Mouse (Mus musculus): ENCODE measurements around the gene Fli1. TPM values are rescaled to one million over a fixed set of nuclear protein-coding genes. Genes with fewer than 3 reads are reported as not detected.

Gene Fli1
- total and polyA plus RNA-seq, 2 experiments from 2014 or later = 6.8 to 7.0 TPM

DNA sequence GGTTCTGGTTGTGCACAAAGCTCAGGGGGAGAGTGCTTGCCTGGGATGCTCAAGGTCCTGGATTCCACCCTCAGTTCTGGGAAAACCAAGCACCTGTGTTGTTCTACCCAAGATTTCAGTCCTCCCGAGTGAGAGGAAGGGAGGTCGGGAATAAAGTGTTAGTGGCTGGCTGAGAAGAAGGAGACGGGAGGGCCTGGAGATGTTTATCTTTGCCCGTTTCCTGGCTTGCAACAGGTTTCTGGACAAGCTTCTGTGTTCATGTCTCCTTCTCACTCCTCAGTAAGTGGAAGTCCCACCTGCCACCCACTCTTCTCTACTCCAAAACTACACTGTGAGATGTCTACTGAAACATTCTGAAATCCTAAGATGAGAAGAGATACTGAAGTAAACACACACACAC is 39.2 kb downstream of the Fli1 start:
- Histone ChIP-seq H3K9ac (no peak overlapping the region), H3K4me3 (ENCODE audit: low read depth, low read length) (no peak overlapping the region), H3K36me3 (ENCODE audit: insufficient read depth) (no peaks in the 10 kb centered on the region), H3K4me1 (ENCODE audit: insufficient read depth) (no peaks in the 10 kb centered on the region), H3K9me3 (ENCODE audit: low read length) (no peaks in the 10 kb centered on the region), H3K4me2 (ENCODE audit: low read depth) (no peak overlapping the region), H3K27ac (ENCODE audit: low read depth, low read length) (no peak overlapping the region), H3K27me3 (ENCODE audit: insufficient read depth, low read length) (no peaks in the 10 kb centered on the region)
- TF ChIP-seq CTCF (IDR thresholded peaks at IDR 0.05; ENCODE audit: low read depth) = no peak
- WGBS = 79% methylated on average over 4 of the region's 4 CpGs
- no peak for ATAC-seq
- DNase-seq = no peak

GRCm38 (mm10) chr9:32502256-32503010 is 40.2 kb downstream of the Fli1 start:
- WGBS = 88% methylated on average over 11 of the region's 11 CpGs
- H3K4me3 ChIP-seq (ENCODE audit: low read depth, low read length) = no peak overlapping the region
- no peak overlapping the region for H3K27ac ChIP-seq (ENCODE audit: low read depth, low read length)

DNA sequence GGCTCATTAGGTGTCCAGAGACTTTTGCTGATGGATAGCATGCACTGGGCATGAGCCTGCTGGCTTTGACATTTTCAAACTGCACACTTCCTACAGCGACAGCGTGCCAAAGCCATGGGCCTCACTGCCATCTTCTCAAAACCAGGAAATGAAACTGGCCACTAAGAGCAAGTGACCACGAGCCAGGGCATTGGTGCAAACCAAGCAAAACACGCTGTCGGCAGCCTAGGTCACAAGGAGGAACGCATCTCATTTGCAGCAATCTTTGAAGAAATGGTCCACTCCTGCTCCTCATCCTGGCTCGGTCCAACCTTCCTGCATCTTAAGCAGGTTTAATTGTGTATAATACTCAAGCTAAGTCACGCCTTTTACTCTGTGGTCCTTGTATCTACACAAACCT is 41.8 kb downstream of the Fli1 start:
- no peak overlapping the region for H3K9ac ChIP-seq
- ATAC-seq (no peak), DNase-seq (no peak)
- WGBS = 92% methylated on average over 8 of the region's 8 CpGs
- TF ChIP-seq CTCF (IDR thresholded peaks at IDR 0.05; ENCODE audit: low read depth) = no peak
- no peak overlapping the region for H3K27ac ChIP-seq (ENCODE audit: low read depth, low read length)
- no peaks in the 10 kb centered on the region for H3K36me3 ChIP-seq (ENCODE audit: insufficient read depth)
- no peaks in the 10 kb centered on the region for H3K9me3 ChIP-seq (ENCODE audit: low read length)
- no peaks in the 10 kb centered on the region for H3K27me3 ChIP-seq (ENCODE audit: insufficient read depth, low read length)
- no peaks in the 10 kb centered on the region for H3K4me1 ChIP-seq (ENCODE audit: insufficient read depth)
- no peak overlapping the region for H3K4me3 ChIP-seq (ENCODE audit: low read depth, low read length)
- H3K4me2 ChIP-seq (ENCODE audit: low read depth) = no peak overlapping the region

More at GRCm38 (mm10) chr9:32502256-32503010, 40.2 kb downstream of the Fli1 start:
- ATAC-seq (no peak), DNase-seq (no peak)
- H3K9me3 ChIP-seq (ENCODE audit: low read length) = no peaks in the 10 kb centered on the region
- no peak overlapping the region for H3K4me2 ChIP-seq (ENCODE audit: low read depth)
- no peaks in the 10 kb centered on the region for H3K4me1 ChIP-seq (ENCODE audit: insufficient read depth)
- H3K36me3 ChIP-seq (ENCODE audit: insufficient read depth) = no peaks in the 10 kb centered on the region
- no peaks in the 10 kb centered on the region for H3K27me3 ChIP-seq (ENCODE audit: insufficient read depth, low read length)
- TF ChIP-seq CTCF (IDR thresholded peaks at IDR 0.05; ENCODE audit: low read depth) = no peak
- no peak overlapping the region for H3K9ac ChIP-seq

DNA sequence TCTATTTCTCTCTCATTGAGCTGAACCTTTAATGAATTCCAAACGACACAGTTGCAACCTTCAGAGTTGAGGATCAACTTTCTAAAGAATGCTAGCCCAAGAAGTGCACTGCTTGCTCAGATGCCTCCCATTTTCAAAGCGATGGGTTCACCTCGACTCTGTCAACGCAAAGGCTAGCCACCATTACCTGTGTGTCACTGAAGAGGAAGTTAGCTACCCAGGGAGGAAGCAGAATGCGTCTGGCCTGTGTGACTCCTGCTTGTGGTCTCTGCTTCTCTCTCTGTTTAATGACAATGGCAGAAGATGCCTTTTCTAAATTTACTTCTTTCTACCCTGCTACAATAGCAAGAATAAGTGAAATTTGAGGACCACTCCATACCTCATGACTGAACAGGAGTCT is 42.6 kb downstream of the Fli1 start:
- no peak for ATAC-seq
- Histone ChIP-seq H3K4me2 (ENCODE audit: low read depth) (no peak overlapping the region), H3K9me3 (ENCODE audit: low read length) (no peaks in the 10 kb centered on the region), H3K4me1 (ENCODE audit: insufficient read depth) (no peaks in the 10 kb centered on the region), H3K9ac (no peak overlapping the region), H3K4me3 (ENCODE audit: low read depth, low read length) (no peak overlapping the region), H3K36me3 (ENCODE audit: insufficient read depth) (no peaks in the 10 kb centered on the region), H3K27me3 (ENCODE audit: insufficient read depth, low read length) (no peaks in the 10 kb centered on the region), H3K27ac (ENCODE audit: low read depth, low read length) (no peak overlapping the region)
- no peak for TF ChIP-seq CTCF (IDR thresholded peaks at IDR 0.05; ENCODE audit: low read depth)
- no peak for DNase-seq
- 82% methylated on average over 5 of the region's 5 CpGs for WGBS

DNA sequence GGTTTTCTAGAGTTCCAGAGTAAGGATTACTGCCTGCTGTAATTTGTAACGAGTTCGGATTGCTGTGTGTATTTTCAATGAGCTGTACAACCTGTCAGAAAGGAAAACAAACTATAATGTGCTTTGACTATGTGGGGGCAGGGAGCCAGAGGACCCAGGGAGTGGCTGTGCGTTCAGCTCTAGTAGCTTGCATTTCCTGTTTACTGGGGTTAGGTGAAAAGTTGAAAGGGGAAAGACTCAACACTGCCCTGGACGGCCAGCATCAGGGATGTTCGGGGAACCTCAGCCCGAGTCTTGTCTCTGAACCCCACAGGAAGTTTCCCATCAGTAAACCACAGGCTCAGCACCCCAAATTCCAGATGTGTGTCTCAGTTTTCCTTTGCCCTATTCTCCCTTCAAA is 43.2 kb downstream of the Fli1 start:
- Histone ChIP-seq H3K27me3 (ENCODE audit: insufficient read depth, low read length) (no peaks in the 10 kb centered on the region), H3K4me3 (ENCODE audit: low read depth, low read length) (no peak overlapping the region), H3K4me2 (ENCODE audit: low read depth) (no peak overlapping the region), H3K36me3 (ENCODE audit: insufficient read depth) (no peaks in the 10 kb centered on the region), H3K9me3 (ENCODE audit: low read length) (no peaks in the 10 kb centered on the region), H3K9ac (no peak overlapping the region), H3K4me1 (ENCODE audit: insufficient read depth) (no peaks in the 10 kb centered on the region), H3K27ac (ENCODE audit: low read depth, low read length) (no peak overlapping the region)
- TF ChIP-seq CTCF (IDR thresholded peaks at IDR 0.05; ENCODE audit: low read depth) = no peak
- DNase-seq (no peak), ATAC-seq (no peak)
- WGBS = 60% methylated on average over 6 of the region's 6 CpGs

GRCm38 (mm10) chr9:32495643-32495997 is 47.0 kb downstream of the Fli1 start:
- ATAC-seq = no peak; the same call in 1 of the 2 replicates

DNA sequence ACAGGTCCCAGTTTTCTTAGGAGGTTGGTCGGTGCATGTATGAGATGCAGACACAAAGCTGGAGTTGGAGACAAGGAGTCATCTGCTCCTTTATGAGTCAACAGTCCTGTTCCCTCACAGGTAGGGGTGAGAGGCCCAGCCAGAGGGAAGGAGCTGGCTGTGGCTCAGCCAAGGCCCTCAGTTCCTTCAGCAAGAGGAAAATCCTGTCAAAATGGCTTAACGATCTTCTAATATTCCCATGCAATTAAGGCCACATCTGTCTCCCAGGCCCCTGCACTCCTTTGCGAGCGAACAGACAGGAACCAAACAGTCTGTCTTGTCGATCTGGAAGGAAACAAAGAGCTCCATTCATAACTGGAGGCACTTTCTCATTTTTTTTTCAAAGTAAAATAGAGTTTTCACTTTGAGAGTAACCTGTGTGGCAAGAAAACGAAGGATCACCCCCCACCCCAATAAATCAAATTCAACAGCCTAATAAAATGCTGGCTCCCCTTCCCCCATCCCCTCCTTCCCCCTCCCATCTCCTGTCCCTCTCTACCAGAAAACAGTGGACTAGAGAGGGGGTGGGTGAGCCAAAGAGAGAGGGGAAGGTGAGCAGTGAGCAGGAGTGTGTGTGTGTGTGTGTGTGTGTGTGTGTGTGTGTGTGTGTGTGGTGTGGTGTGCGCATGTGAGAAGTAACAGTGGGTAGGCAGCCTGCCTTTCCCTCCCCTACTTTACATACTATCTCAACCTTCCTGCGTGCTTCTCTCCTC is 47.6 kb downstream of the Fli1 start:
- no peaks in the 10 kb centered on the region for H3K4me1 ChIP-seq (ENCODE audit: insufficient read depth)
- no peak overlapping the region for H3K27ac ChIP-seq (ENCODE audit: low read depth, low read length)
- no peaks in the 10 kb centered on the region for H3K9me3 ChIP-seq (ENCODE audit: low read length)
- DNase-seq (no peak), ATAC-seq (no peak; the same call in 1 of the 2 replicates)
- no peak for TF ChIP-seq CTCF (IDR thresholded peaks at IDR 0.05; ENCODE audit: low read depth)
- no peak overlapping the region for H3K4me3 ChIP-seq (ENCODE audit: low read depth, low read length)
- H3K9ac ChIP-seq = no peak overlapping the region
- H3K4me2 ChIP-seq (ENCODE audit: low read depth) = no peak overlapping the region
- H3K27me3 ChIP-seq (ENCODE audit: insufficient read depth, low read length) = no peaks in the 10 kb centered on the region
- no peaks in the 10 kb centered on the region for H3K36me3 ChIP-seq (ENCODE audit: insufficient read depth)
- 28% methylated on average over 8 of the region's 8 CpGs for WGBS

More at GRCm38 (mm10) chr9:32495643-32495997, 47.0 kb downstream of the Fli1 start:
- no peak overlapping the region for H3K4me3 ChIP-seq (ENCODE audit: low read depth, low read length)
- TF ChIP-seq CTCF (IDR thresholded peaks at IDR 0.05; ENCODE audit: low read depth) = no peak
- H3K36me3 ChIP-seq (ENCODE audit: insufficient read depth) = no peaks in the 10 kb centered on the region
- H3K4me1 ChIP-seq (ENCODE audit: insufficient read depth) = no peaks in the 10 kb centered on the region
- H3K27me3 ChIP-seq (ENCODE audit: insufficient read depth, low read length) = no peaks in the 10 kb centered on the region
- no peak overlapping the region for H3K4me2 ChIP-seq (ENCODE audit: low read depth)
- no peak overlapping the region for H3K27ac ChIP-seq (ENCODE audit: low read depth, low read length)
- H3K9ac ChIP-seq = no peak overlapping the region
- 42% methylated on average over 7 of the region's 7 CpGs for WGBS
- no peaks in the 10 kb centered on the region for H3K9me3 ChIP-seq (ENCODE audit: low read length)
- DNase-seq = no peak
